10 mouse cellular contexts compared by ENCODE assay signal in genomic region chr5:124043999-124044398, GRCm38 (mm10). TPM values are rescaled to one million over a fixed set of nuclear protein-coding genes. Genes with fewer than 3 reads are reported as not detected.
DNase-seq lines count a peak whose midpoint lies in the region; ATAC-seq and TF ChIP-seq lines count a peak whose summit lies in the region.
"Had no signal": no experiment of that assay in that cellular context is flagged by ENCODE, and none has a peak within 500 bp of the region (broad histone marks: within the 10 kb centered on the region; RNA-seq: fewer than 3 reads in every experiment).

No protein-coding gene starts in this region.

- intact Hi-C loops in gastrocnemius, adult 2 months (cut with DNase I), result no loop called here

- H3K9ac ChIP-seq in liver, postnatal 0 days (replicated peaks), result no peak overlapping the region

- no peak for TF ChIP-seq CTCF in gastrocnemius, adult 2 months (IDR thresholded peaks at IDR 0.05)
- peak; percentile 38; the same call in 1 of the 2 replicates for TF ChIP-seq CTCF in liver, postnatal 0 days (IDR thresholded peaks at IDR 0.05; ENCODE audit: low read depth)

- no peak overlapping the region for H3K4me2 ChIP-seq in liver, postnatal 0 days (ENCODE audit: low read depth, low read length)

- H3K4me3 ChIP-seq in gastrocnemius, adult 2 months, result no peak overlapping the region
- H3K4me3 ChIP-seq in megakaryocyte, embryonic 14.5 days (replicated peaks), result peak overlapping the region; percentile 86
- no peak overlapping the region for H3K4me3 ChIP-seq in liver, postnatal 0 days (ENCODE audit: low read depth, low read length)

- peaks cover 89% of the 10 kb centered on the region for H3K4me1 ChIP-seq in megakaryocyte, embryonic 14.5 days
- H3K4me1 ChIP-seq in liver, postnatal 0 days (ENCODE audit: insufficient read depth), result peaks cover 23% of the 10 kb centered on the region

- TF ChIP-seq EP300 in liver, postnatal 0 days (IDR thresholded peaks at IDR 0.05; ENCODE audit: low read depth), result no peak

- peak overlapping the region; percentile 72 for H3K27ac ChIP-seq in gastrocnemius, adult 2 months
- H3K27ac ChIP-seq in liver, postnatal 0 days (ENCODE audit: low read depth), result no peak overlapping the region

- DNase-seq in gastrocnemius, adult 2 months, result no peak
- no peak for DNase-seq in gastrocnemius, postnatal 25 days
- DNase-seq in liver, postnatal 0 days, result no peak
- DNase-seq in cerebellum, postnatal 14 days, result no peak
- DNase-seq in urinary bladder, postnatal 36 days (ENCODE audit: low spot score in 2 of 2), result no peak
- DNase-seq: lung, postnatal 36 days; thymus, postnatal 14 days had no signal

- 84% methylated on average over 5 of the region's 5 CpGs for WGBS in liver, postnatal 0 days (ENCODE audit: insufficient replicate concordance)

- H3K36me3 ChIP-seq in megakaryocyte, embryonic 14.5 days (replicated peaks; ENCODE audit: low read length), result peaks cover 45% of the 10 kb centered on the region
- H3K36me3 ChIP-seq in liver, postnatal 0 days (replicated peaks; ENCODE audit: insufficient read depth, low read length), result no peaks in the 10 kb centered on the region

- H3K27me3 ChIP-seq in megakaryocyte, embryonic 14.5 days (replicated peaks), result no peaks in the 10 kb centered on the region
- no peaks in the 10 kb centered on the region for H3K27me3 ChIP-seq in liver, postnatal 0 days (ENCODE audit: insufficient read depth, low read length)

- H3K9me3 ChIP-seq in megakaryocyte, embryonic 14.5 days, result no peaks in the 10 kb centered on the region
- no peaks in the 10 kb centered on the region for H3K9me3 ChIP-seq in liver, postnatal 0 days (ENCODE audit: low read length)

- ATAC-seq in megakaryocyte, adult 5-6 weeks (ENCODE audit: poor library complexity, severe bottlenecking), result no peak
- no peak for ATAC-seq in liver, postnatal 0 days
- ATAC-seq in granulocyte monocyte progenitor cell, adult 5-6 weeks (replicated peaks; ENCODE audit: poor library complexity, severe bottlenecking), result no peak

RNA-seq across cellular contexts. Expression of gene Vps37b, which starts 11.9 kb away (rescaled TPM):
- 1 to 10 TPM; 4.1 to 6.2 TPM for total RNA-seq in gastrocnemius, adult 2 months (2021)
- 1 to 10 TPM; 4.2 to 6.3 TPM for total RNA-seq in gastrocnemius, postnatal 25 days (2021)
- 437 and 1,468 TPM in 2 replicates for polyA plus RNA-seq in megakaryocyte, embryonic 14.5 days (2012; ENCODE audit: insufficient read depth, low replicate concordance)
- total RNA-seq in megakaryocyte, adult 5-6 weeks (2015), result 28.9 and 29.2 TPM in 2 replicates
- total RNA-seq in megakaryocyte, adult 5-6 weeks (2017), result 29.1 and 29.9 TPM in 2 replicates
- 16.4 and 17.6 TPM in 2 replicates for polyA plus RNA-seq in liver, postnatal 0 days (2015; fragmentation: Nextera tagmentation; extraction: Ambion mirVana)
- 7.6 and 11.1 TPM in 2 replicates for total RNA-seq in granulocyte monocyte progenitor cell, adult 5-6 weeks (2014; fragmentation: Nextera tagmentation)
- 9.5 and 11.6 TPM in 2 replicates for total RNA-seq in granulocyte monocyte progenitor cell, adult 5-6 weeks (2017)

RNA-seq across cellular contexts. Expression of gene Abcb9, which starts 51.6 kb away (rescaled TPM):
- 10 to 100 TPM in 1 of 2 experiments, 1 to 10 TPM in 1; 7.1 to 11.9 TPM for total RNA-seq in gastrocnemius, adult 2 months (2021)
- total RNA-seq in gastrocnemius, postnatal 25 days (2021), result 1 to 10 TPM; 7.9 to 9.5 TPM
- 23.8 and 51.5 TPM in 2 replicates for polyA plus RNA-seq in megakaryocyte, embryonic 14.5 days (2012; ENCODE audit: insufficient read depth, low replicate concordance)
- total RNA-seq in megakaryocyte, adult 5-6 weeks (2015), result 0.62 and 1.4 TPM in 2 replicates
- 0.12 and 1.3 TPM in 2 replicates for total RNA-seq in megakaryocyte, adult 5-6 weeks (2017)
- 3.7 and 3.8 TPM in 2 replicates for polyA plus RNA-seq in liver, postnatal 0 days (2015; fragmentation: Nextera tagmentation; extraction: Ambion mirVana)
- 0.71 and 0.96 TPM in 2 replicates for total RNA-seq in granulocyte monocyte progenitor cell, adult 5-6 weeks (2014; fragmentation: Nextera tagmentation)
- total RNA-seq in granulocyte monocyte progenitor cell, adult 5-6 weeks (2017), result 0.73 and 2.7 TPM in 2 replicates
